Mouse (Mus musculus): Measurements from ENCODE around the gene Olfr582.

DNA sequence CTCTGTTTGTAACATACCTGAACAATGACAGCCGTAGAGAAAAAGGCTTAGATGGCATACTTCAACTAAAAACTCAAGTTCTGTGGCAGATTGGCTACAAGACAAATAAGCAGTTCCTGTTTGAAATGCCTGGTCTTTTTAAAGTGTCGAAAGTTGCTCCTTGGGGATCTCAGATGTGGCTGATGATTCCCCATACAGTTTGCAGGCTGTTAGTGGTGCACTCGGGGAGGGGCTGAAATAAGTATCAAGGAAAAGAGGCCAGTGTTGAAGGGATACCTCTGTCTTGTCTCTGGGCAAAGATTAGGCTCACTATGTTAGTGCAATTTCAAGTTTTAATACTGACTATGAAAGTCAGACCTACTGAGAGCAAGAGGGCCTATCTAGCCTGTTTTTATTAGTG, 48.6 kb upstream of the Olfr582 start, which contains the start of gene Olfr578:
- TF ChIP-seq CTCF (conservative IDR thresholded peaks at IDR 0.05; ENCODE audit: low read length) = no peak
- TF ChIP-seq NANOG (IDR thresholded peaks at IDR 0.05; ENCODE audit: borderline replicate concordance, low read length) = no peak

All from E14TG2a.4 (cell line).